Mouse (Mus musculus) CH12.LX (cell line): ENCODE data around the gene Bcl6b. TPM values are rescaled to one million over a fixed set of nuclear protein-coding genes. Genes with fewer than 3 reads are reported as not detected.

Experiments
- DNase-seq: peaks from one replicate; pipeline ENCODE4 v3.0.0-alpha.2; 2013; ENCODE audit errors: extremely low read depth
- H3K27ac ChIP-seq: 2 replicates; pipeline ENCODE4 v1.5.1; 2012; ENCODE audit warnings: low read depth, mild to moderate bottlenecking, control low read depth, moderate library complexity; ENCODE audit not compliant: insufficient read depth
- H3K27me3 ChIP-seq: replicated peaks from 2 replicates; pipeline ENCODE3; 2012; ENCODE audit warnings: inconsistent platforms
- H3K36me3 ChIP-seq, 2 experiments: replicated peaks in 1 of 2; 2 replicates each; pipeline versions ENCODE3 to v1.6.1; 2012; ENCODE audit warnings: inconsistent platforms in 1 of 2, low read length in 1 of 2, mild to moderate bottlenecking in 1 of 2, mixed read lengths in 1 of 2, moderate library complexity in 1 of 2; ENCODE audit not compliant: control insufficient read depth in 1 of 2, insufficient read depth in 1 of 2
- H3K4me1 ChIP-seq, 2 experiments: 2 replicates each; pipeline ENCODE4 v1.6.1; 2012; ENCODE audit warnings: inconsistent platforms in 1 of 2, moderate library complexity in 1 of 2; ENCODE audit not compliant: insufficient read depth in 2 of 2, control insufficient read depth in 1 of 2
- H3K4me2 ChIP-seq: 2 replicates; pipeline ENCODE4 v1.6.1; 2012; ENCODE audit warnings: low read depth, mild to moderate bottlenecking, control low read depth; ENCODE audit not compliant: poor library complexity, insufficient read depth, severe bottlenecking
- H3K4me3 ChIP-seq, 3 experiments: fragments of 150-350 bp in 1 of 3; sonication (generic) in 1 of 3; replicated peaks in 1 of 3; 2 replicates each; pipeline versions ENCODE3 to v1.5.1; 2011 to 2012; ENCODE audit warnings: low read depth in 2 of 3, low read length in 2 of 3, mild to moderate bottlenecking in 2 of 3, moderate library complexity in 2 of 3, control low read depth in 1 of 3, improper control_type of control experiment in 1 of 3, inconsistent platforms in 1 of 3, mixed read lengths in 1 of 3; ENCODE audit not compliant: poor library complexity in 1 of 3
- H3K79me2 ChIP-seq: replicated peaks from 2 replicates; pipeline ENCODE4 v1.6.1; 2012; ENCODE audit warnings: mild to moderate bottlenecking, moderate library complexity; ENCODE audit not compliant: control insufficient read depth, poor library complexity, insufficient read depth, severe bottlenecking; ENCODE audit errors: extremely low read depth
- H3K9ac ChIP-seq: 2 replicates; pipeline ENCODE4 v1.6.1; 2012; ENCODE audit warnings: low read depth, mild to moderate bottlenecking, control low read depth, moderate library complexity; ENCODE audit not compliant: insufficient read depth
- H3K9me3 ChIP-seq: replicated peaks from 2 replicates; pipeline ENCODE3; 2012; ENCODE audit warnings: low read length, inconsistent platforms, mixed read lengths
- CHD2 ChIP-seq: IDR thresholded peaks from 2 replicates; pipeline ENCODE4 v1.6.1; 2011; ENCODE audit warnings: low read length, improper control_type of control experiment
- E2F4 ChIP-seq: IDR thresholded peaks from 2 replicates; pipeline ENCODE4 v1.6.1; 2011; ENCODE audit warnings: low read depth, low read length, improper control_type of control experiment; ENCODE audit not compliant: insufficient replicate concordance
- EP300 ChIP-seq: IDR thresholded peaks from 2 replicates; pipeline ENCODE4 v1.6.1; 2011; ENCODE audit warnings: low read length, improper control_type of control experiment
- ETS1 ChIP-seq: conservative IDR thresholded peaks from 2 replicates; pipeline ENCODE4 v1.6.1; 2012; ENCODE audit warnings: low read depth, mild to moderate bottlenecking, inconsistent platforms, low read length, improper control_type of control experiment, moderate library complexity
- GABPA ChIP-seq: IDR thresholded peaks from 2 replicates; pipeline ENCODE4 v1.6.1; 2012; ENCODE audit warnings: low read depth, low read length, improper control_type of control experiment, inconsistent platforms; ENCODE audit not compliant: insufficient replicate concordance
- IRF4 ChIP-seq: IDR thresholded peaks from 2 replicates; pipeline ENCODE4 v1.6.1; 2014; ENCODE audit warnings: low read depth, mild to moderate bottlenecking, inconsistent platforms, low read length, improper control_type of control experiment
- KAT2A ChIP-seq: IDR thresholded peaks from 2 replicates; pipeline ENCODE4 v1.6.1; 2012; ENCODE audit warnings: low read length, improper control_type of control experiment, inconsistent platforms; ENCODE audit not compliant: insufficient replicate concordance
- MAFK ChIP-seq: IDR thresholded peaks from 2 replicates; pipeline ENCODE4 v1.6.1; 2011; ENCODE audit warnings: low read length, improper control_type of control experiment; ENCODE audit not compliant: insufficient replicate concordance
- MAX ChIP-seq: IDR thresholded peaks from 2 replicates; pipeline ENCODE4 v1.6.1; 2011; ENCODE audit warnings: low read length, improper control_type of control experiment
- MEF2A ChIP-seq: IDR thresholded peaks from 2 replicates; pipeline ENCODE4 v1.6.1; 2014; ENCODE audit warnings: low read depth, mild to moderate bottlenecking, inconsistent platforms, low read length, improper control_type of control experiment, borderline replicate concordance
- MXI1 ChIP-seq: IDR thresholded peaks from 2 replicates; pipeline ENCODE4 v1.6.1; 2011; ENCODE audit warnings: mild to moderate bottlenecking, low read depth, low read length, improper control_type of control experiment
- NRF1 ChIP-seq: IDR thresholded peaks from 2 replicates; pipeline ENCODE4 v1.6.1; 2014; ENCODE audit warnings: low read depth, mild to moderate bottlenecking, inconsistent platforms, low read length, improper control_type of control experiment, moderate library complexity
- POLR2A ChIP-seq: IDR thresholded peaks from 2 replicates; pipeline ENCODE4 v1.6.1; 2011; ENCODE audit warnings: low read depth, mild to moderate bottlenecking, improper control_type of control experiment, low read length
- POLR2AphosphoS2 ChIP-seq: IDR thresholded peaks from 2 replicates; pipeline ENCODE4 v1.6.1; 2011; ENCODE audit warnings: low read depth, low read length, improper control_type of control experiment
- RAD21 ChIP-seq: IDR thresholded peaks from 2 replicates; pipeline ENCODE4 v1.6.1; 2011; ENCODE audit warnings: low read depth, mild to moderate bottlenecking, low read length, improper control_type of control experiment, moderate library complexity
- RCOR1 ChIP-seq: conservative IDR thresholded peaks from 2 replicates; pipeline ENCODE4 v1.6.1; 2012; ENCODE audit warnings: low read depth, mild to moderate bottlenecking, inconsistent platforms, low read length, improper control_type of control experiment
- SIN3A ChIP-seq: IDR thresholded peaks from 2 replicates; pipeline ENCODE4 v1.6.1; 2012; ENCODE audit warnings: low read length, improper control_type of control experiment, inconsistent platforms
- SMC3 ChIP-seq: IDR thresholded peaks from 2 replicates; pipeline ENCODE4 v1.6.1; 2011; ENCODE audit warnings: low read depth, low read length, improper control_type of control experiment
- TCF12 ChIP-seq: IDR thresholded peaks from 2 replicates; pipeline ENCODE4 v1.6.1; 2014; ENCODE audit warnings: low read depth, mild to moderate bottlenecking, inconsistent platforms, low read length, improper control_type of control experiment
- USF1 ChIP-seq: IDR thresholded peaks from 2 replicates; pipeline ENCODE4 v1.6.1; 2014; ENCODE audit warnings: low read depth, mild to moderate bottlenecking, inconsistent platforms, low read length, improper control_type of control experiment
- USF2 ChIP-seq: conservative IDR thresholded peaks from 2 replicates; pipeline ENCODE4 v1.6.1; 2011; ENCODE audit warnings: low read depth, low read length, improper control_type of control experiment
- ZC3H11A ChIP-seq: IDR thresholded peaks from 2 replicates; pipeline ENCODE4 v1.6.1; 2012; ENCODE audit warnings: low read depth, mild to moderate bottlenecking, inconsistent platforms, low read length, improper control_type of control experiment
- ZNF384 ChIP-seq: IDR thresholded peaks from 2 replicates; pipeline ENCODE4 v1.6.1; 2012; ENCODE audit warnings: low read depth, low read length, improper control_type of control experiment, inconsistent platforms
- dilution Hi-C: fragments of 300-500 bp; cut with MboI; formaldehyde crosslinking; loops from 2 replicates; pipeline ENCODE4 v1.14.3; 2020; ENCODE audit warnings: low sequenced_read_pairs; ENCODE audit not compliant: extremely low pct_unique_long_range_greater_than_20kb, extremely low pct_ligation_motif_present
- in situ Hi-C: fragments of 300-500 bp; cut with MboI; formaldehyde crosslinking; loops from 3 replicates; pipeline ENCODE4 v1.14.3; 2019; ENCODE audit warnings: low sequenced_read_pairs, low pct_ligation_motif_present, low pct_unique_long_range_greater_than_20kb, mixed read lengths
- polyA plus RNA-seq: library from polyadenylated mRNA; unstranded; fragments of >175 nt; gene quantifications from 2 replicates; pipeline ENCODE4 v1.2.1, GENCODE M21; 2012; ENCODE audit warnings: low read depth; ENCODE audit not compliant: insufficient read length
- total RNA-seq, 2 experiments: library from RNA; depleted of rRNA; stranded (reverse); fragments of 300-350 nt in 1 of 2; fragments of >200 nt in 1 of 2; gene quantifications; 2 replicates each; pipeline ENCODE4 v1.2.3; 2012 to 2014

Bcl6b gene
- total and polyA plus RNA-seq, 3 experiments, result 0.54 to 1.7 (median 0.71) TPM

DNA sequence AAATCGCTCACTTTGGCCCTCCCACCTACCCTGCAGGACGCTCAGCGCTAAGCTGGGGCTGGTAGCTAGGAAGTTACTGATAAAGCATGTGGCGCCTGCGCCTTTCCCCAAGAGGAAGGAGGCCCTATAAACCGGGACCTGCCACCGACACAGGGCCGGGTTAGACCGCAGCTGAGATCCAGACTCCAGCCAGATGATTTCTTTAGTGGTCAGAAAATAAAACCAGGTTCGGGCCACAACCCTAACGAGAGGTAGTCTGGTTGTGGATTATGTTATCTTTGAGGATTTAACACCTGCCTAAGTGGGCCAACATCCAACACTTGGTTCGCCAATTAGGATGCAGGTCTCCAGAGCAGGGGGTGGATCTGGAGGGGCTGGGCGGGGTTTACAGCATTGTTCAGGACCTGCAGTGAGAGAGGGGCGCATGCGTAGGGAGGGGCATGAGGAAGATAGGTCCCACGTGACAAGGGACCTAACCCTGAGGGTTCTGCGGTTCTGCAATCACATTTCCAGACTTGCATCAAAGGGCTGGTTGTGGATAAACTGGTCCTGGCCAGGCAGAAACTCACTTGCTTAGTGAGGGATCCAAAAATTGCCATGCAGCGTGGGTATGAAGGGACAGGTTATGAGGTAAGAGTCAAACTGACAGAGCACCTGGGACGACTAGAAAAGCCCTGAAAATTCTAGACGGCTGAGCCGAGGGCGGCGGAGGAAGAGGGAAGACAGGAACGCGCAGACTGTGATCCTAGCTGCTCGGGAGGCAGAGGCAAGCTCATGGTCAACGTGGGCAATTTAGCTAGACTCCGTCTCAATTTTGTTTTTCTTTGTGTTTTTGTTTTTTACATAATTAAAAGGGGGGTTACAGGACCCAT lies 8.6 kb downstream of the Bcl6b start, which contains the start of gene Slc16a13 (continued):
- TF ChIP-seq KAT2A (0 out of 2 replicates have a peak, but pooled peaks have one; percentile 49), POLR2A (peak; percentile 93), SMC3 (no peak), USF1 (peak; percentile 93), GABPA (no peak), USF2 (peak; percentile 93), IRF4 (peak; percentile 25; the same call in 1 of the 2 replicates), ZNF384 (no peak), CHD2 (no peak), ETS1 (no peak; the same call in 1 of the 2 replicates), EP300 (peak; percentile 16; the same call in 1 of the 2 replicates)

DNA sequence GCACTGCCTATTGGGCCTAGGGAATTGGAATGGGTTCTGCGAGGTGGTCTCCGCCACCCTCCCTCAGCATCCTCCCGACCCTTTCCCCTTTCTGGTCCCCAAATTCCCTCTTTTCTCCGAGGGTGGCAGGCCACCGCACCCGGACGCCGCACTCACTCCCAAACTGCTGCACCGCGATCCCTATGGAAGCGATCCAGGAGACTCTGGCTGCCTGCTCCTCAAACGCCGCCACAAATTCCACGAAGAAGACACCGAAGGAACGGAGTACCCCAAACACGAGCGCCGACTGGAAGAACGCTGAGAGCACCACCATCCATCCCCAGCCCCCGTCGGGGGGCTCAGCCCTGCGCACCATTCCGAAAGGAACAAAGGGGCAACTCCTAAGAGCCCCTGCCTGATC lies 9.3 kb downstream of the Bcl6b start:
- TF ChIP-seq MEF2A (peak; percentile 24; the same call in 1 of the 2 replicates), TCF12 (0 out of 2 replicates have a peak, but pooled peaks have one; percentile 6), RCOR1 (no peak)

DNA sequence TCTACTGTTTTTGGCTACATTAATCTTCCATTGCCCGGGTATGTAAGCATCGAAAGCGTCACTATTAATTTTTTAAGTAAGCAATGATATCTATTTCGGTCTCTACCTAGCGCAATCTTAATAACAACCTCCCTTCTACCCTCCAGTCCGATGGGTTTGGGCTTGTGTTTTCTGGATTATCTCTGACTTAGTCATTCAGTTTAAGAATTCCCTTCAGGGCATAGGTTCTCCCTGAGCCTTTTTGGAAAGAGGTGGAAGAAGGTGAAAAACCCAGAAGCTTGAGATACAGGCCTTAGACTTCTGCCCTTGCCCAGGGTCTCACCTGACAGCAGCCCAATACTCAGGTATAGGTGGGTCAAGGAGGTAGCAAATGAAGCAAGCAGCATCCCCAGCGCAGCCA lies 9.7 kb downstream of the Bcl6b start:
- DNase-seq, result no peak

More for the DNA sequence above, 9.3 kb downstream of the Bcl6b start:
- dilution Hi-C loops, result no loop called here
- no peaks in the 10 kb centered on the region for H3K79me2 ChIP-seq
- H3K9ac ChIP-seq, result peak overlapping the region; percentile 70
- no peak for DNase-seq
- in situ Hi-C loops, result no loop called here
- no peaks in the 10 kb centered on the region for H3K9me3 ChIP-seq
- peak overlapping the region; percentile 61 to 78 (median 76) for H3K4me3 ChIP-seq
- peaks cover 5 to 52% of the 10 kb centered on the region in 2 experiments for H3K36me3 ChIP-seq
- peak overlapping the region; percentile 57 for H3K4me2 ChIP-seq
- H3K27me3 ChIP-seq, result no peaks in the 10 kb centered on the region
- no peak overlapping the region for H3K27ac ChIP-seq
- peaks cover 15 to 30% of the 10 kb centered on the region in 2 experiments; a peak in 3 of 4 replicates for H3K4me1 ChIP-seq

More for the DNA sequence above, 9.7 kb downstream of the Bcl6b start:
- Histone ChIP-seq H3K36me3 (peaks cover 5 to 57% of the 10 kb centered on the region in 2 experiments), H3K9me3 (no peaks in the 10 kb centered on the region), H3K9ac (peak overlapping the region; percentile 70), H3K4me3 (peak overlapping the region; percentile 61 to 78 (median 76)), H3K79me2 (no peaks in the 10 kb centered on the region), H3K4me2 (peak overlapping the region; percentile 57), H3K27ac (no peak overlapping the region), H3K27me3 (no peaks in the 10 kb centered on the region), H3K4me1 (peaks cover 15 to 30% of the 10 kb centered on the region in 2 experiments; a peak in 3 of 4 replicates)
- in situ Hi-C loops (no loop called here), dilution Hi-C loops (no loop called here)
- TF ChIP-seq MXI1 (no peak), ZC3H11A (no peak), ETS1 (no peak), SIN3A (no peak), E2F4 (no peak), USF2 (no peak), SMC3 (no peak), MAX (no peak), RAD21 (no peak), POLR2AphosphoS2 (no peak), MAFK (no peak), USF1 (no peak), EP300 (no peak), TCF12 (no peak), GABPA (no peak), NRF1 (no peak)
